Mouse (Mus musculus): ENCODE data around the gene Epb41l4b. TPM values are rescaled to one million over a fixed set of nuclear protein-coding genes. Genes with fewer than 3 reads are reported as not detected.

Gene Epb41l4b
- total and polyA plus RNA-seq, 2 experiments from 2014 or later: 4.2 to 14.7 TPM

DNA sequence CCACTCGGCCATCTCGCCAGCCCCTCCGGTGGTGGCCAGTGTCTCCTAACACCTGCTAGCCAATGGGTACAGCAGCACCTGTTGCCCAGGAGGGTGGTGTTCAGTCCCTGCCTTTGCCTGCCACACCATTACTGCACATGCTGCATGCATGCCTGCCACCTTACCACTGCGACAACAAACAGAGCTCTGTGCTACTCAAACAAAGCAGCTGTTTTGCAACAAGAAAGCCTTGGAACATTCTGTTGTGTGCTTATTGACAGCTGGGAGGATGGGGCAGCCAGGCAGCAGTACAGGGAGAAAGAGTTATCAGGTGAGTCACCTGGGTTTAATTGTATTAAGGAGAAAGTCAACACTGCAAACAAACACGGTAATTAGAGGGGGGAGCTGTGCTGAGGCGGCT lies 72.6 kb downstream of the Epb41l4b start:
- no peak for TF ChIP-seq CTCF (IDR thresholded peaks at IDR 0.05; ENCODE audit: low read depth)

DNA sequence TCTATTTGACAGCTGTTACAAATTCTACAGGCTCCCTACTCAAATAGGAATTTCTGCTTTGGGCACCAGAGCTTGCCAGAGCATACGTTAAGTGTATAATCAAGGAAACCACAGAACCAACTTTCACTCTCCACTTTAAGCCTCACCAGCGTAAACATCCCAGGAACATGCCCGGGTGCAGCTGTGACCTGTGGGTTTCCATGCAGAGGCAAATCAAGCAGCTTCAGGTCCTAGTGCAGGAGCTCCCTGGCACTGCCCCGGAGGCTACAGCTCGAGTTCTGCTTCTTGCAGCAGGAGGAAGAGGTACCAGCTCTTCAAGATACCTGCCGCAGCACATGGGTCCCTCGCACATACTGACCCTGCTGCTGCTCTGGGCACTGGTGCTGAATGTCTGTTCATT lies 74.8 kb downstream of the Epb41l4b start:
- no peak for DNase-seq (ENCODE audit: low spot score)
- Histone ChIP-seq H3K27ac (no peak overlapping the region), H3K9ac (replicated peaks; ENCODE audit: low read length) (no peak overlapping the region), H3K4me1 (ENCODE audit: insufficient read depth, low read length) (no peaks in the 10 kb centered on the region; the same call in 1 of the 2 replicates), H3K4me2 (ENCODE audit: low read depth, low read length) (no peak overlapping the region), H3K9me3 (ENCODE audit: low read length) (no peaks in the 10 kb centered on the region), H3K27me3 (ENCODE audit: insufficient read depth, low read length) (no peaks in the 10 kb centered on the region), H3K4me3 (ENCODE audit: low read length) (no peak overlapping the region), H3K36me3 (ENCODE audit: insufficient read depth, low read length) (no peaks in the 10 kb centered on the region)
- no peak for TF ChIP-seq CTCF (IDR thresholded peaks at IDR 0.05; ENCODE audit: low read depth)
- 73% methylated on average over 7 of the region's 7 CpGs for WGBS
- no peak for ATAC-seq

More for the DNA sequence above, 72.6 kb downstream of the Epb41l4b start:
- H3K9ac ChIP-seq (replicated peaks; ENCODE audit: low read length): no peak overlapping the region
- WGBS: 80% methylated on average over 6 of the region's 6 CpGs
- H3K27me3 ChIP-seq (ENCODE audit: insufficient read depth, low read length): no peaks in the 10 kb centered on the region
- H3K4me1 ChIP-seq (ENCODE audit: insufficient read depth, low read length): no peaks in the 10 kb centered on the region; the same call in 1 of the 2 replicates
- no peak overlapping the region for H3K4me2 ChIP-seq (ENCODE audit: low read depth, low read length)
- H3K4me3 ChIP-seq (ENCODE audit: low read length): no peak overlapping the region
- H3K36me3 ChIP-seq (ENCODE audit: insufficient read depth, low read length): no peaks in the 10 kb centered on the region
- no peaks in the 10 kb centered on the region for H3K9me3 ChIP-seq (ENCODE audit: low read length)
- DNase-seq (ENCODE audit: low spot score) (no peak), ATAC-seq (no peak)
- no peak overlapping the region for H3K27ac ChIP-seq

DNA sequence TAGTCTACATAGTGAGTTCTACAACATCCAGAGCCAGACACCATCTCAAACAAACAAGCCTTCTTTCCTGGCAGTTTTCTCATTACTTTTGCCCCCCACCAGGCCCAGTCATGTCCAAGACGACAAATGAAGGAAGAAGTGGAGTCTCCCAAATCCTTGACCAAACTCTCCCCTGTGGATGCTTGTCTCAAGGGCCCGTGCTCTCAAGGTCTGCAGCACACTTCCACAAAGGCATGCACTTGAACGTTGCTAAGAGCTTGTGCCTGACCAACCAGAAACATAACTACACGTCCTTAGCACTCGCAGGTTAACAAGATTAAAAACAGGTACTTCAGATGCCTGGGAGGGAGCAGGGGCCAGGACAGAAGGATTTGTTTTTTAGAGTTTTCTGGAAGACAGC lies 75.4 kb downstream of the Epb41l4b start:
- H3K4me2 ChIP-seq (ENCODE audit: low read depth, low read length): no peak overlapping the region
- no peaks in the 10 kb centered on the region for H3K27me3 ChIP-seq (ENCODE audit: insufficient read depth, low read length)
- no peaks in the 10 kb centered on the region for H3K36me3 ChIP-seq (ENCODE audit: insufficient read depth, low read length)
- no peaks in the 10 kb centered on the region for H3K9me3 ChIP-seq (ENCODE audit: low read length)
- no peak for TF ChIP-seq CTCF (IDR thresholded peaks at IDR 0.05; ENCODE audit: low read depth)
- no peak overlapping the region for H3K4me3 ChIP-seq (ENCODE audit: low read length)
- H3K4me1 ChIP-seq (ENCODE audit: insufficient read depth, low read length): no peaks in the 10 kb centered on the region; the same call in 1 of the 2 replicates
- H3K27ac ChIP-seq: no peak overlapping the region
- no peak for DNase-seq (ENCODE audit: low spot score)
- ATAC-seq: no peak
- WGBS: 78% methylated on average over 5 of the region's 5 CpGs
- H3K9ac ChIP-seq (replicated peaks; ENCODE audit: low read length): no peak overlapping the region

DNA sequence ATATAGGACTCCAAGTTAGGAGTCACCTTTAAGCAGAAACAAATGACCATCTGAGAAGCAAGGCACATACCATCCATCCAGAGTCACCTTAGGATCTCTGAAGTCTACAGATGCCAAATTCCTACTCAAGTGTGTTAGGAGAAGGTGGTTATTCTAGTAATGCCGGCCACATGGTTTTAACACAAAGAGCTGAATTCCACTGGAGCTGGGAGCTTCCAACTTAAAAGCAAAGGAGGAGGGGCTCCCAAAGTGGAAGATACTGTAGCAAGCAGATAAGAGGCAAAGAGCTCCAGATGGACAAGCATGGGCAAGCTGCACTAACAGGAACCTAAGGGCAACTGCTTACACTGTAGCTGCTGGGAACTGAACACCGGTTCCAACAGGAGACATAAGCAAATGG lies 76.3 kb downstream of the Epb41l4b start:
- no peaks in the 10 kb centered on the region for H3K27me3 ChIP-seq (ENCODE audit: insufficient read depth, low read length)
- H3K4me1 ChIP-seq (ENCODE audit: insufficient read depth, low read length): no peaks in the 10 kb centered on the region; the same call in 1 of the 2 replicates
- H3K9ac ChIP-seq (replicated peaks; ENCODE audit: low read length): no peak overlapping the region
- no peak overlapping the region for H3K4me3 ChIP-seq (ENCODE audit: low read length)
- ATAC-seq (no peak), DNase-seq (ENCODE audit: low spot score) (no peak)
- no peaks in the 10 kb centered on the region for H3K36me3 ChIP-seq (ENCODE audit: insufficient read depth, low read length)
- no peak overlapping the region for H3K27ac ChIP-seq
- no peaks in the 10 kb centered on the region for H3K9me3 ChIP-seq (ENCODE audit: low read length)
- no peak overlapping the region for H3K4me2 ChIP-seq (ENCODE audit: low read depth, low read length)
- TF ChIP-seq CTCF (IDR thresholded peaks at IDR 0.05; ENCODE audit: low read depth): no peak
- WGBS: 86% methylated on average over 2 of the region's 2 CpGs

DNA sequence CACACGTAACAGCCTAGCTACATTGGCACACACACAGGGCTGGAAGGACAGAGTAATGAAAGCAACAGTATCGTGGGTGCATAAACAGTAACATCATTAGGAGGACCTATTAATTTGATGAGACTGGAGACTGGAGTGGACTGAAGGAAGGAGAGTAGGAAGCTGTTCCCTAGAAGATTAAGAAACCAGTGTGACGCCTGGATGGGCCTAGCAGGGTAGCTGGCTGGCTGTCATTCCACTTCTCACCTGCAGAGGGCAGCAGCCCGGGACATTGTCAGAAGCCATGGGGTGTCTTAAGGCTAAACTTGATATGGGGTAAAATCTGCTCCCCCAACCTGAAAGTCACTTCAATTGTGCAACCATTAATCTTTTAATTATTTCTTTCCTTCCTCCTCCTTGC lies 78.0 kb downstream of the Epb41l4b start:
- Histone ChIP-seq H3K4me1 (ENCODE audit: insufficient read depth, low read length) (no peaks in the 10 kb centered on the region; the same call in 1 of the 2 replicates), H3K27ac (no peak overlapping the region), H3K4me2 (ENCODE audit: low read depth, low read length) (no peak overlapping the region), H3K9me3 (ENCODE audit: low read length) (no peaks in the 10 kb centered on the region), H3K9ac (replicated peaks; ENCODE audit: low read length) (no peak overlapping the region), H3K27me3 (ENCODE audit: insufficient read depth, low read length) (no peaks in the 10 kb centered on the region), H3K36me3 (ENCODE audit: insufficient read depth, low read length) (no peaks in the 10 kb centered on the region), H3K4me3 (ENCODE audit: low read length) (no peak overlapping the region)
- TF ChIP-seq CTCF (IDR thresholded peaks at IDR 0.05; ENCODE audit: low read depth): peak; percentile 93
- WGBS: 20% methylated on average over 4 of the region's 4 CpGs
- DNase-seq (ENCODE audit: low spot score) (peak; percentile 79), ATAC-seq (peak; percentile 60)

DNA sequence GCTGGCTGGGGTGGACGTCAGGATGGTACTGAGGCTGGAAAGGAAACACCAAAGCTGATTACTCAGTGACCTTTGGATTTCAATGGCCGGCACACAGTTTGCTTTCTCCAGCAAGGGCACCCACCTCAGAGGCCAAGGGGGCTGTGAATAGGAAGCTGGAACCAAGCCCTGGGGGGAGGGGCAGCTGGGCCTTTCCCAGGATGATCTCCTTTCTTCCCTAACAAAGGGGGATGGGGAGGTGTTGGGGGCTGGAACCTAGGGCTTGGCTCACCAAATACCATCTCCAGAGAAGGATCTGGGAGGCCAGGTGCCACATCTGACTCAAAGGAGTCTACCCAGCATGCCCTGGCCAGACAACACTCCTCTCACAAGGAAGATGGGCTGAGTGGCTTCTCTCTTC lies 78.4 kb downstream of the Epb41l4b start:
- DNase-seq (ENCODE audit: low spot score): no peak
- 0 out of 2 replicates have a peak, but pooled peaks have one; percentile 21 for ATAC-seq
- H3K4me3 ChIP-seq (ENCODE audit: low read length): no peak overlapping the region
- no peak overlapping the region for H3K27ac ChIP-seq
- no peaks in the 10 kb centered on the region for H3K36me3 ChIP-seq (ENCODE audit: insufficient read depth, low read length)
- H3K4me1 ChIP-seq (ENCODE audit: insufficient read depth, low read length): no peaks in the 10 kb centered on the region; the same call in 1 of the 2 replicates
- TF ChIP-seq CTCF (IDR thresholded peaks at IDR 0.05; ENCODE audit: low read depth): no peak
- H3K27me3 ChIP-seq (ENCODE audit: insufficient read depth, low read length): no peaks in the 10 kb centered on the region
- H3K9ac ChIP-seq (replicated peaks; ENCODE audit: low read length): no peak overlapping the region
- 15% methylated on average over 2 of the region's 2 CpGs for WGBS
- no peak overlapping the region for H3K4me2 ChIP-seq (ENCODE audit: low read depth, low read length)
- H3K9me3 ChIP-seq (ENCODE audit: low read length): no peaks in the 10 kb centered on the region

DNA sequence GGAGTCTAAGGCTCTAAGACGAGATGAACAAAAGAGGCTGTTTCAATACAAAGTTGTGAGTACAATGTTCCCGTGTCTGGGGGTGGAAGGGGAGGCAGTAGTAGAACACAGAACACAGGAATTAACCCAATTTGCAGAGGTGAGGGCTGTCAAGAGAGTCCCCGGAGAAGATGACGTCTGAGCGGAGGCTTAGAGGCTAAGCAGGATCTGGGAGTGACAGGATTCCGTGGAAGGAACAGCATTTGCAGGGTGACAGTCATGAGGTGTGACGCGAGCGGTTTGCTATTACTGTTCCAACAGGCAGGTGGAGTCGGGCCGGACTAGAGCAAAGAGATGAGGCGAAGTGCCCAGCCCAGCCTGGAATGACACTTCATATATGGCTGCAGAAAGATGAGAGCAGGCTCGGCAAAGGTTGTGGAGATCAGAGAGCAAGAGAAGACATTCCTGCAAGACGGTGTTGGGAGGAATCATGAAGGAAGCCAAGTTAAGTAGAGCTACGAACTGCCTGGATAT lies 82.9 kb downstream of the Epb41l4b start:
- ATAC-seq (no peak), DNase-seq (ENCODE audit: low spot score) (no peak)
- H3K4me3 ChIP-seq (ENCODE audit: low read length): no peak overlapping the region
- 0 out of 2 replicates have a peak, but pooled peaks have one; percentile 16 for TF ChIP-seq CTCF (IDR thresholded peaks at IDR 0.05; ENCODE audit: low read depth)
- H3K27me3 ChIP-seq (ENCODE audit: insufficient read depth, low read length): no peaks in the 10 kb centered on the region
- no peaks in the 10 kb centered on the region for H3K36me3 ChIP-seq (ENCODE audit: insufficient read depth, low read length)
- no peaks in the 10 kb centered on the region for H3K9me3 ChIP-seq (ENCODE audit: low read length)
- H3K4me1 ChIP-seq (ENCODE audit: insufficient read depth, low read length): no peaks in the 10 kb centered on the region
- WGBS: 79% methylated on average over 15 of the region's 15 CpGs
- H3K4me2 ChIP-seq (ENCODE audit: low read depth, low read length): no peak overlapping the region
- no peak overlapping the region for H3K9ac ChIP-seq (replicated peaks; ENCODE audit: low read length)
- no peak overlapping the region for H3K27ac ChIP-seq
